Mouse (Mus musculus) kidney, adult 2 months (tissue): ENCODE measurements at regions not wholly inside any gene's neighbourhood (a gene's known extent, or its start where the extent isn't known, plus 50 kb on each side); places are given as distances from the start of the nearest gene placed in this dataset.

Source experiments
- CTCF ChIP-seq: fragments of 200-500 bp; conservative IDR thresholded peaks from 2 replicates; pipeline ENCODE4 v1.5.1; 2011; ENCODE audit warnings: low read depth, mild to moderate bottlenecking, control low read depth, low read length, moderate library complexity, mixed read lengths; ENCODE audit not compliant: insufficient read depth, insufficient read length
- POLR2A ChIP-seq: fragments of 200-500 bp; IDR thresholded peaks from one replicate; pipeline ENCODE4 v1.6.1; 2011; ENCODE audit warnings: low read depth, low read length, control low read depth

GRCm38 (mm10) chr2:172675081-172675480 lies 125.7 kb downstream of the Tfap2c start:
- TF ChIP-seq CTCF (no peak), POLR2A (no peak)
